Mouse (Mus musculus) cortical plate, adult 2 months (tissue): ENCODE measurements around the gene Smyd1.

ENCODE experiments used
- CTCF ChIP-seq: fragments of 200-500 bp; IDR thresholded peaks from 2 replicates; pipeline ENCODE4 v1.5.1; 2011; ENCODE audit warnings: mild to moderate bottlenecking, control low read depth, low read length; ENCODE audit not compliant: insufficient read depth; ENCODE audit errors: extremely low read depth
- POLR2A ChIP-seq: fragments of 200-500 bp; IDR thresholded peaks from 2 replicates; pipeline ENCODE4 v1.6.1; 2011; ENCODE audit warnings: mild to moderate bottlenecking, low read length, control low read depth; ENCODE audit not compliant: insufficient read depth; ENCODE audit errors: extremely low read depth

GRCm38 (mm10) chr6:71324816-71325215 is 2.8 kb upstream of the Smyd1 start:
- TF ChIP-seq CTCF = no peak
- TF ChIP-seq POLR2A = no peak
